Mouse (Mus musculus): ENCODE measurements around the gene Rufy3.
"Not testable (repeated sequence)": the region's sequence is repeated elsewhere in the genome, so short reads cannot be mapped to it uniquely, and the experiment has no call there.

The Rufy3 gene

DNA sequence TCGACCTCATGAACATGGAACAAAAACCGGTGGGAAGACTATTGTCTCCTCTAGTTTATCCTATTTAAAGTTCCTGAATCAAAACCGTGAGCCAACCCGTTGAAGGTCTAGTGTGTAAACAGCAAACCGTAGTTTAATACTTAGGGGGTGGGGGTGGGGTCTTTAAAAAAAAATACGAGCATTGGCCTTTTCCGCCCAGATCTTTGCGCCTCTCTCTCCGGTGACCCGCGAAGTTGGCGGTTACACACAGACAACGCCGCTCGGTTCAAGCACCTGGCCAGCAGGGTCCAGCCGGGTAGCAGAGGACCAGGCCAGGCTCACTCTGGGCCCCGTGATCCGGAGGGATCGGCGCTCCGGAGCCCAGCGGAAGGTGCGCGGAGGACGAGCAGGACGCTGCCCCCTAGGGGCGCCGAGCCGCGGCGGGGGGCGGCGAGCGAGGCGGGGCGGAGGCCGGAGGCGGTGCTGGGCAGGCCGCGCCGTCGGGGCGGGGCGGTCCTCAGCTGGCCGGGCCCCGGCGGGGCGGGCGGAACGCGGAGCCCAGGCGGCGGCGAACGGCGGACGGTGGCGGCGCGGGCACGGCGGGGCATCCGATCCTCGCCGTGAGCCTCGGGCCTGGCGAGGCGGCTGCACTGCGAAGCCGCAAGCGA is at the start of gene Rufy3:
Rufy3 (plus strand) TSS at position 540 of the 647 bp plus-strand sequence.
- DNase-seq (ENCODE audit: low read depth in 1 of 2, low spot score in 2 of 2), result peak; percentile 27 to 70

DNA sequence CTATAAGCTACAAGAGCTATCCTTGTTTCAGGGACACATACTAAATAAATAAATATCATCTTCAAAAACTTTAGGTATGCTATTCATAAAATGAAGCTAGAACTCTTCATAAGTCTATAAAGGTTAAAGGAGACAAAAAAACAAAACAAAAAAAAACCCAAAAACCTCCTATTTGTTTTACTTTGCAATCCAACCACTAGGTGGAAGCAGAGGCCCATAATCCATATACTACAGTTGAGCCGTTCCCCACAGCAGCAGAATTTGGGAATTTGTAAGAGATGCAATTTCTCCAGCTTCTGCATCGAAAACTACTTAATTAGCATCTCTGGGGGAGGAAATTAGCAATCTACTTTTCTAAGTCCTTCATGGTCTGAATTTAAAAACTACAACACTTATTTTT is 45.6 kb upstream of the Rufy3 start:
- no peak for DNase-seq (ENCODE audit: low read depth in 1 of 2, low spot score in 2 of 2)

- DNase-seq (ENCODE audit: low read depth in 1 of 2, low spot score in 2 of 2), result no peak
Observed at GRCm38 (mm10) chr5:88527657-88528056, 37.2 kb upstream of the Rufy3 start, which contains the start of gene Jchain. TSS of gene Jchain (minus strand) at chr5:88527891.

GRCm38 (mm10) chr5:88530908-88531307 is 33.9 kb upstream of the Rufy3 start:
- DNase-seq (ENCODE audit: low read depth in 1 of 2, low spot score in 2 of 2), result no peak

DNA sequence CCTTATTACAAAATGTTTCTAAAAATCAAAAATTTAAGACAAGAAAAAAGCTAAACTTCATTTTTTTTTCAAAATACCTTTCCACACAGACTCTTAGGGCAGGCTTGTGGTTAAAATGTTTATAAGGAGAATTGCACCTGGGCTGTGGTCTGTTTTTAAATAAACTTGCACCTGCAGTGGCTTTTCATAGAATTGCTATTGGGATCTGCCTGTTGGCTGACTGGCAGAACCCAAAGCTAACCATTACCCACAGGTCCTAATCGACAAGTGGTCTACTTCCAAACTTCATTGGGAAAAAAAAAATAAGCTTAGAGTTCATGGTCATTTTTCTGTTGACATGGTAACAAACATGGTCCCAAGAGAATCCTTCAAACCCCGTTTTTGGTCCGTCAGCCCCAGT is 30.1 kb upstream of the Rufy3 start:
- DNase-seq (ENCODE audit: low read depth in 1 of 2, low spot score in 2 of 2), result no peak

GRCm38 (mm10) chr5:88540845-88541244 is 24.0 kb upstream of the Rufy3 start:
- DNase-seq (ENCODE audit: low read depth in 1 of 2, low spot score in 2 of 2), result no peak

DNA sequence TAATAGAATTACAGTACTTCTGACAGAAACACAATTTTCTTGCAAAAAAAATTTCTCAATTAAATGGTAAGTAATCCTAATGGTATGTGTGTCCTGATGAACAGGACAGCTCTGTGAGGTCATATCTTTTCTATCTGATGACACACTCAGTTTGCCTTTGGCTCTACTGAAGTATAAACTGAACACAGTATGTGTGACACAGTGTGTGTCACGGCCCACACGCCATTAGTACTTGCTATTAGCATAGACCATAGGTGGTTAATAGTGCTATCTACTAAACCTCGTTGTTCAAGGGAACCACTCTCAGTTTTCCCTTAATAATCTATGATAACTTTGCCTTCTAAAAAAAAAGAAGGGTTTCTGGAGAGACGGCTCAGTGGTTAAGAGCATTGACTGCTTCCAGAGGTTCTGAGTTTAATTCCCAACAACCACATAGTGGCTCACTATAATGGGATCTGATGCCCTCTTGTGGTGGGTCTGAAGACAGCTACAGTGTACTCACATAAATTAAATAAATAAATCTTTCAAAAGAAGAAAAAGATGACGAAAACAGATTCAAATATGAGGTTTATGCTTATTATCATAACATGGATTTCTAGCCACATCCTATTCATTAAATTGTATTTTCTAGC is 22.1 kb upstream of the Rufy3 start:
- no peak for DNase-seq (ENCODE audit: low read depth in 1 of 2, low spot score in 2 of 2)

GRCm38 (mm10) chr5:88544411-88544810 is 20.4 kb upstream of the Rufy3 start:
- not testable (repeated sequence) for DNase-seq (ENCODE audit: low read depth in 1 of 2, low spot score in 2 of 2)

GRCm38 (mm10) chr5:88545536-88545935 is 19.3 kb upstream of the Rufy3 start:
- DNase-seq (ENCODE audit: low read depth in 1 of 2, low spot score in 2 of 2), result no peak

GRCm38 (mm10) chr5:88553271-88554085 is 11.4 kb upstream of the Rufy3 start:
- DNase-seq (ENCODE audit: low read depth in 1 of 2, low spot score in 2 of 2), result no peak

GRCm38 (mm10) chr5:88554086-88554886 is 10.6 kb upstream of the Rufy3 start, which contains the start of gene Utp3:
TSS of gene Utp3 (plus strand) at chr5:88554462.
- peak; percentile 80 to 89 for DNase-seq (ENCODE audit: low read depth in 1 of 2, low spot score in 2 of 2)

GRCm38 (mm10) chr5:88558991-88559390 is 5.8 kb upstream of the Rufy3 start:
- no peak for DNase-seq (ENCODE audit: low read depth in 1 of 2, low spot score in 2 of 2)

- DNase-seq (ENCODE audit: low read depth in 1 of 2, low spot score in 2 of 2), result no peak
Observed at GRCm38 (mm10) chr5:88561080-88561814, 3.6 kb upstream of the Rufy3 start.

- DNase-seq (ENCODE audit: low read depth in 1 of 2, low spot score in 2 of 2), result no peak
Observed at GRCm38 (mm10) chr5:88562863-88563780, 1.7 kb upstream of the Rufy3 start.

DNA sequence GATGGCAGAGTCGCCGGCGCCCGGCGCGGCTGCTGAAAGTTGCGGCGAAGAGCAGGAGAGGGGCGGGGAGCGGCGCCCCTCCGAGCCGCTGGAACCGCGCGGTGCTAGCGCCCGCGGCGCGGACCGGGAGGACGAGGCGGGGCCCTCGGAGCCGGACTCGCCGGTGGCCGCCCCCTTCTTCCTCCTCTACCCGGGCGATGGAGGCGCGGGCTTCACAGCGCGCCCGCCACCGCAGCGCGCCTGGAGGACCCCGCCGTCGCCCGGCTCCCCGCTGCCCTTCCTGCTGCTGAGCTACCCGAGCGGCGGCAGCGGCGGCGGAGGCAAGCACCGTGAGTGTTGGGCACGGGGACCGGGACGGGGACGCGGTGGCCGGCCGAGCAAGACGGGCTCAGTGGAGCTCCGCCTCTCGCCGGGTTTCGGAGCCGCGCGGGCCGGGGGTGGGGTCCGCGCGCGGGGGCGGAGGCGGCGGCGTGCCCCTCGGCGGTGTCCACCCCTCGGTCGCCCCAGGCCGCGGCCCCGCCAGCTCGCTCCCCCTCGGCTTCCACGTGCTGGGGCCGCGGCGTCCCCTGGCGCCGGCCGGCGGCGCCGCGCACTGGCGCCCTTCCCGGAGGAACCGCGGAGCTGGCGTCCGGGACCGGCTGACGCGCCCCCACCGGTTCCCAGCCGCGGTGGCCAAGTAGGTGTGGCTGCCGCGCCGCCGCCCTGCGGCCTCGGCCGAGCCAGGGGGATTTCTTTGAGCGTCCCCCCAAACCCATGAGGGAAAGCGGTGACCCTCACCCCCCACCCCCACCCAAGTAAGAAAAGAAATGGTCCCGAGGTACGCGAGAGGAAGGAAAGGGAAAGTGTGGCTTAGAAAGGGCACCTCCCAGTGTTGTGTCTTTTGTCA is 551 bp downstream of the Rufy3 start:
- DNase-seq (ENCODE audit: low read depth in 1 of 2, low spot score in 2 of 2), result peak in 1 of 2 experiments; percentile 22

GRCm38 (mm10) chr5:88566034-88566841 is 1.4 kb downstream of the Rufy3 start:
- DNase-seq (ENCODE audit: low read depth in 1 of 2, low spot score in 2 of 2), result no peak

GRCm38 (mm10) chr5:88569541-88569940 is 4.7 kb downstream of the Rufy3 start:
- no peak for DNase-seq (ENCODE audit: low read depth in 1 of 2, low spot score in 2 of 2)
